Comparison of ENCODE assay signal across 28 mouse cellular contexts in genomic region chr11:46889093-46889492, GRCm38 (mm10).
"Had no signal": no experiment of that assay in that cellular context is flagged by ENCODE, and none has a peak within 500 bp of the region (broad histone marks: within the 10 kb centered on the region; RNA-seq: fewer than 3 reads in every experiment).

No protein-coding gene starts in this region.

- H3K4me2 ChIP-seq: embryonic facial prominence, embryonic 12.5 days; embryonic facial prominence, embryonic 13.5 days; embryonic facial prominence, embryonic 15.5 days; forebrain, embryonic 12.5 days; forebrain, embryonic 13.5 days; forebrain, embryonic 15.5 days had no signal

- H3K27me3 ChIP-seq: embryonic facial prominence, embryonic 12.5 days; embryonic facial prominence, embryonic 13.5 days; embryonic facial prominence, embryonic 15.5 days; forebrain, embryonic 12.5 days; forebrain, embryonic 13.5 days; forebrain, embryonic 15.5 days had no signal

- H3K36me3 ChIP-seq: embryonic facial prominence, embryonic 10.5 days; embryonic facial prominence, embryonic 12.5 days; embryonic facial prominence, embryonic 13.5 days; embryonic facial prominence, embryonic 15.5 days; forebrain, embryonic 10.5 days; forebrain, embryonic 12.5 days; forebrain, embryonic 15.5 days had no signal

- H3K4me1 ChIP-seq: embryonic facial prominence, embryonic 10.5 days; embryonic facial prominence, embryonic 12.5 days; embryonic facial prominence, embryonic 13.5 days; embryonic facial prominence, embryonic 15.5 days; forebrain, embryonic 10.5 days; forebrain, embryonic 12.5 days; forebrain, embryonic 13.5 days; forebrain, embryonic 15.5 days had no signal

- H3K9me3 ChIP-seq: embryonic facial prominence, embryonic 10.5 days; embryonic facial prominence, embryonic 12.5 days; embryonic facial prominence, embryonic 13.5 days; embryonic facial prominence, embryonic 15.5 days; forebrain, embryonic 10.5 days; forebrain, embryonic 12.5 days; forebrain, embryonic 13.5 days; forebrain, embryonic 15.5 days had no signal

- DNase-seq: cerebellum, adult 18-20 months; cerebellum, adult 2 months; cerebellum, adult 8-10 months; cerebellum, adult 9-10 months; cerebellum, adult 9-11 months; cerebellum, postnatal 10 days; cerebellum, postnatal 14 days; cerebellum, postnatal 25 days; cerebellum, postnatal 36 days; embryo, embryonic 11 days; forebrain, postnatal 0 days; gastrocnemius, adult 2 months; gastrocnemius, postnatal 10 days; gastrocnemius, postnatal 14 days; gastrocnemius, postnatal 25 days; gastrocnemius, postnatal 36 days; heart, adult 11 months had no signal

- H3K9ac ChIP-seq: embryonic facial prominence, embryonic 12.5 days; embryonic facial prominence, embryonic 13.5 days; embryonic facial prominence, embryonic 15.5 days; forebrain, embryonic 12.5 days; forebrain, embryonic 13.5 days; forebrain, embryonic 15.5 days; forebrain, postnatal 0 days had no signal

- ATAC-seq: forebrain, embryonic 13.5 days; forebrain, embryonic 14.5 days; forebrain, embryonic 15.5 days; forebrain, embryonic 16.5 days; forebrain, postnatal 0 days had no signal

- H3K4me3 ChIP-seq: embryonic facial prominence, embryonic 10.5 days; embryonic facial prominence, embryonic 12.5 days; embryonic facial prominence, embryonic 13.5 days; embryonic facial prominence, embryonic 15.5 days; erythroblast, embryonic 14.5 days; forebrain, embryonic 10.5 days; forebrain, embryonic 12.5 days; forebrain, embryonic 13.5 days; forebrain, embryonic 15.5 days; gastrocnemius, adult 2 months had no signal

- H3K27ac ChIP-seq: embryonic facial prominence, embryonic 10.5 days; embryonic facial prominence, embryonic 12.5 days; embryonic facial prominence, embryonic 13.5 days; embryonic facial prominence, embryonic 15.5 days; forebrain, embryonic 10.5 days; forebrain, embryonic 12.5 days; forebrain, embryonic 13.5 days; forebrain, embryonic 15.5 days; gastrocnemius, adult 2 months had no signal
